Mouse (Mus musculus) adrenal gland, adult 8-10 months (tissue): ENCODE data around the gene Olfr1500. TPM values are rescaled to one million over a fixed set of nuclear protein-coding genes. Genes with fewer than 3 reads are reported as not detected.
"Not testable (repeated sequence)": the region's sequence is repeated elsewhere in the genome, so short reads cannot be mapped to it uniquely, and the experiment has no call there.

Experiments used
- DNase-seq: peaks from one replicate; pipeline ENCODE4 v3.0.0; 2022
- total RNA-seq, 4 experiments: library from RNA; stranded (reverse); gene quantifications; 2 replicates each; pipeline ENCODE4 v1.2.4; 2022

Gene Olfr1500
- total RNA-seq, result not detected

DNA sequence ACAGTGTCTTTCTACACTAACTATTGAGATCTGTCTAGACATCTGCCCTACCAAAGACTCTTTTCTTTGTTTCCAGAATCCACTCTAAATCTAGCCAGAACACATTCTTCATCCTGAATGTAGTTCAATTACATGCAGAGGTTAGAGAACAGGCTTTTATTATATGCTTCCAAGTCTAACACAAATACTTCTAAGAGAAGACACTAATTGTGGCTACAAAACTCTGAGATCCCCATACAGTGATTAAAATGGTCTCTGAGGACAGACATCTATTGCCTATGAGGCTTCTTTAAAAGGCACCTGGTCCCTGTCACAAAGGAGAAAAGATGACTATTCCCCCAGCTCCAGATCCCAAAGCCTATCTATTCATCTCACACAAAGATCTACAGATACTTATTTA, at the start of gene Olfr1500:
Gene Olfr1500, minus strand, starts transcription at position 101 of the 400 bp plus-strand sequence.
- no peak for DNase-seq

DNA sequence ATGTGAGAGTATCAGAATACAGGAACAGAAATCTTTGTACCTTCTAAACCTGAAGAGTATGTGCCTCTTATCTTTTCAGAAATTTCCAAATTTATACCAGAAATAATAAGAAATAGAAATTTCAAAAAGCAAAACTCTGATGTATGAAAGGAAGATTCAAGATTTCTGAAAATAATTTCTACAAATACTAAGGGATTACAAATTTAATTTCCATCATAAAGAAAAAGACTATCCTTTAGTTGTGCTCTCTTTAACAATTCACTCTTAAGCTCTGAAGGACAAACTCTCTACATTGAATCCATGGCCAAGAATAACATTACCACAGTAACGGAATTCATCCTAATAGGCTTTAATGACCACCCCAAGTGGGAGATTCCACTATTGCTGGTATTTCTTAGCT, 31.2 kb upstream of the Olfr1500 start, which contains the start of gene Olfr1502:
Gene Olfr1502, plus strand, starts transcription at position 301 of the 400 bp plus-strand sequence.
- no peak for DNase-seq

DNA sequence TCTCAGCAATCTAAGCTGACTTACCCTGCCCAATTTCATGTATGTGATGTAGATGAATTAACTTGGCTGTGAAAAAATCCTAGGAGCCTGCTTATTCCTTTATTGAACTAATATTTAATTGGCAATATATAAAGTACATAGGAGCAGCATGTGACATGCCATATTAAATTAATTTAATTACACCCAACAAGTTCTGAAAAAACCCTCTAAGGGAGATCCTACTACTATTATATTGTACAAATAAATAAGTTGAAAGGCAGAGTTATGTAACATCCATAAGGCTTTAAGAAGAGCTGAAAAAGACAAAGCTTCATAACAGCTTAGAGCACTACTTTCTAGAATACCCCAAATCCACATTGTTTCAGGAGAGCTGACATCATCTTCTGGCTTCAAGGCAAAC, 20.3 kb upstream of the Olfr1500 start, which contains the start of gene Olfr1501:
Gene Olfr1501, minus strand, starts transcription at position 101 of the 400 bp plus-strand sequence.
- DNase-seq, result not testable (repeated sequence)

DNA sequence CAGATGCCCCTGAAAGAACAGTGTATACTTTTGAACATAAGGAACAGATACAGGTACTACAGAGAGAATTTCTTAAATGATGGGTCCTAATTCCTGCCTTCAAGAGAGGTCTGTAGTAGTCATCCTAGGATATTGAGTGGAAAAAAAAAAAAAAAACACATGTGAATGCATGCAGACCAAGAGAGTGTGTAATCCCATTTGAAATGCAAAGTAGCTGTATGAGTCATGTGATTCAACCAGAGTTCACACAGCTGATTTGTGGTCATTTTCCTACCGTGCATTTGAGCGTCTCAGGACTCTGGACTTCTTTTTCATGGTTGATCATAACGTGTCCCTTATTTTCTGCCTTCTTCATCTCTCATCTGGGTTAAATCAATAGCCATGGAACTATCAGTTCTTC, 1.8 kb downstream of the Olfr1500 start:
- DNase-seq, result no peak

GRCm38 (mm10) chr19:13820847-13821246, 9.4 kb downstream of the Olfr1500 start:
- DNase-seq, result no peak

DNA sequence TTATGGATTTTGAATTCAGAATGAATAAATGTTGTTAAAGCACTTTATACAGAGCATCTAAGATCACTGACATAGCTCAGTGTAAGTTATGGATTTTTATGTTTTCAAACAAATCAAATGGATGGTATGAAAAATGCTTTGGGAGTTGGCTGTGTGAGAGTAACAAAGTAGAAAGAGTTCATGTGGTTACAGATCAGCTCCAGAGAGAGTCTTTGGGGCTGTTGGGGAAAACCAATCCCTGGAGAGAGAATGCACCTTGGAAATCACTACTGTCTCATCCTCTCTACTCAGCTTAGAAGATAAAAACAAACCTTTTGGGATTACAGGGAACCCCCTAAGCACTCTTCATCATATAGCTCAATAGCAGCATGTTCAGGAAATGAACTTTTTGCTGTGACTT, 10.9 kb downstream of the Olfr1500 start, which contains the start of gene Olfr1499:
Gene Olfr1499, minus strand, starts transcription at position 101 of the 400 bp plus-strand sequence.
- no peak for DNase-seq

- DNase-seq, result no peak
Measured at GRCm38 (mm10) chr19:13818827-13819226, 11.5 kb downstream of the Olfr1500 start.

GRCm38 (mm10) chr19:13812823-13813222, 17.5 kb downstream of the Olfr1500 start:
- DNase-seq, result no peak

- not testable (repeated sequence) for DNase-seq
Measured at GRCm38 (mm10) chr19:13805486-13805885, 24.8 kb downstream of the Olfr1500 start.

DNA sequence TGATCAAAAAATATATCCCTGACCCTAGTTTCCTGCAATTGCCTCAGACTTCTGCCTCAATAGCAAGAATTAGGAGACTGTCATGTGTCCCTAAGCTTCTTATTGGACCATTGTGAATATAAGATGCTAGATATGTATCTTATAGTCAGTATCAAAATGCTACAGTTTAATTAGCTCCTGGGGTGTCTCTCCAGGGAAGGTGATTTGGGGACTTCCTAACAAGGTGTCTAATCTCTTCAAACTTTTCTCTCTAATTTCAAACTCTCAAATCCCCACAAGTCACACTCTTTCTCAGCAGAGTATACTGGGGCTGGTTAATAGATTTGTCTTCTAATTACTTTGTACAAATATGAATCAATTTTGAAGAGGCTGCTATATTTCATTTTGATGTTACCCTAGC, 32.2 kb downstream of the Olfr1500 start, which contains the start of gene Olfr1497:
Gene Olfr1497, minus strand, starts transcription at position 101 of the 400 bp plus-strand sequence.
- DNase-seq, result no peak

- no peak for DNase-seq
Measured at GRCm38 (mm10) chr19:13777578-13777977, 52.7 kb downstream of the Olfr1500 start, which contains the start of gene Olfr1496. Gene Olfr1496, plus strand, starts transcription at chr19:13777878.

Other genes starting within 250 kb of the Olfr1500 start
- gene Olfr1484, start 247.0 kb downstream of the Olfr1500 start, total RNA-seq, result not detected
- gene Olfr1487, start 213.1 kb downstream of the Olfr1500 start, total RNA-seq, result not detected
- not detected for gene Olfr1489, start 198.9 kb downstream of the Olfr1500 start, total RNA-seq
- gene Olfr1490, start 179.4 kb downstream of the Olfr1500 start, total RNA-seq, result not detected
- not detected for gene Olfr1491, start 133.2 kb downstream of the Olfr1500 start, total RNA-seq
- gene Olfr1493-ps1, start 107.2 kb downstream of the Olfr1500 start, total RNA-seq, result not detected
- gene Olfr1494, start 90.8 kb downstream of the Olfr1500 start, total RNA-seq, result not detected
- gene Olfr1495, start 65.9 kb downstream of the Olfr1500 start, total RNA-seq, result not detected
- not detected for gene Olfr1496, start 52.6 kb downstream of the Olfr1500 start, total RNA-seq
- gene Olfr1497, start 32.3 kb downstream of the Olfr1500 start, total RNA-seq, result not detected
- not detected for gene Olfr1499, start 11.0 kb downstream of the Olfr1500 start, total RNA-seq
- not detected for gene Olfr1501, start 20.2 kb upstream of the Olfr1500 start, total RNA-seq
- not detected for gene Olfr1502, start 31.3 kb upstream of the Olfr1500 start, total RNA-seq
- gene Olfr1504, start 67.4 kb upstream of the Olfr1500 start, total RNA-seq, result not detected
- gene Olfr1505, start 83.0 kb upstream of the Olfr1500 start, total RNA-seq, result not detected